Mouse (Mus musculus) lung, postnatal 0 days (tissue): ENCODE measurements around the gene BC049762.

Experiments
- CTCF ChIP-seq: IDR thresholded peaks from 2 replicates; pipeline ENCODE4 v1.5.1; 2016; ENCODE audit warnings: antibody characterized with exemption, mild to moderate bottlenecking
- EP300 ChIP-seq: IDR thresholded peaks from 2 replicates; pipeline ENCODE4 v1.6.1; 2016; ENCODE audit warnings: antibody characterized with exemption, mild to moderate bottlenecking, control low read depth

DNA sequence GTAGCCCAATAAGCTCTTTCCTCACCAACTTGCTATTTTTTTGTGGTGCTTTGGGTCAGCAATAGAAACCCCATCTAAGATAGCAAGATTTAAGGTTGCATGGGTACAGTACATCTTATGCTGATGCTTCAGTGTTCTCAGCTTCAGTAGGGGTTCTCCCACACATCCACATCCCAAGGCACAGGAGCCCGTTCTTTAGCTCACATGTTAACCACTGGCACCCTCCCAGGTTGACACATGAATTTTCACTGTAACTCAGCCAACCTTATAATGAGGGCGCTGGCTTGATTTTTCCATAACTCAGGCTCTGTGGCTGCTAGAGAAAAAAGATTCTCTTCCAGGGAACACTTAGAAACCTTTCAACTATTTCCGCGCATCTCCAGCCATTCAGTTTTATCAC, 35.7 kb downstream of the BC049762 start:
- no peak for TF ChIP-seq CTCF
- TF ChIP-seq EP300 = no peak
